Mouse (Mus musculus) retina, adult 2 months (tissue): Measurements from ENCODE around the gene Hrct1.

Experiments
- DNase-seq: peaks from one replicate; pipeline ENCODE4 v3.0.0-alpha.2; 2012; ENCODE audit warnings: low read depth, low spot score

Gene Hrct1

GRCm38 (mm10) chr4:43771626-43772025 is 44.6 kb downstream of the Hrct1 start:
- DNase-seq, result no peak

DNA sequence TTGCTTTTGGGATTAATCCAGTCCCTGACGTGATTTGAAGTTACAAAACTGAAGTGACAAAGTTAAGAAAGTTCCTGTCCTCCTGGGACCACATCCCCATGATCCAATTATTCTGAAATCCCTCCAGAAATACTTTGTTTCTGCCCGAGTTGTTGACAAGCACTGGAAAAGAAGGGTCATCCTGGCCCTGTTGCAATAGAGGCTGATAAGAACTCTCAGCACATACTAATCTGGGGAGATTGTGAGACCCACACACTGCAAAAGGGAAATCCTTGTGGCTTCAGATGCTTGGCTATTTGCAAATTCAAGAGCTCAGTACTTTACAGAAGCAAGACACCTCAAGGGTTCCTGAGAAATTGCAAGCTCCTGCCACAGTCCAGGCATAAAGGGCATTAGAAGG is 45.3 kb downstream of the Hrct1 start:
- no peak for DNase-seq
